Mouse (Mus musculus) left cerebral cortex, adult 9 months (tissue): ENCODE data around the gene Tmprss4.

ENCODE experiments used
- DNase-seq, 2 experiments: peaks; one replicate each; pipeline ENCODE4 v3.0.0; 2022; ENCODE audit warnings: low spot score in 2 of 2

The Tmprss4 gene

DNA sequence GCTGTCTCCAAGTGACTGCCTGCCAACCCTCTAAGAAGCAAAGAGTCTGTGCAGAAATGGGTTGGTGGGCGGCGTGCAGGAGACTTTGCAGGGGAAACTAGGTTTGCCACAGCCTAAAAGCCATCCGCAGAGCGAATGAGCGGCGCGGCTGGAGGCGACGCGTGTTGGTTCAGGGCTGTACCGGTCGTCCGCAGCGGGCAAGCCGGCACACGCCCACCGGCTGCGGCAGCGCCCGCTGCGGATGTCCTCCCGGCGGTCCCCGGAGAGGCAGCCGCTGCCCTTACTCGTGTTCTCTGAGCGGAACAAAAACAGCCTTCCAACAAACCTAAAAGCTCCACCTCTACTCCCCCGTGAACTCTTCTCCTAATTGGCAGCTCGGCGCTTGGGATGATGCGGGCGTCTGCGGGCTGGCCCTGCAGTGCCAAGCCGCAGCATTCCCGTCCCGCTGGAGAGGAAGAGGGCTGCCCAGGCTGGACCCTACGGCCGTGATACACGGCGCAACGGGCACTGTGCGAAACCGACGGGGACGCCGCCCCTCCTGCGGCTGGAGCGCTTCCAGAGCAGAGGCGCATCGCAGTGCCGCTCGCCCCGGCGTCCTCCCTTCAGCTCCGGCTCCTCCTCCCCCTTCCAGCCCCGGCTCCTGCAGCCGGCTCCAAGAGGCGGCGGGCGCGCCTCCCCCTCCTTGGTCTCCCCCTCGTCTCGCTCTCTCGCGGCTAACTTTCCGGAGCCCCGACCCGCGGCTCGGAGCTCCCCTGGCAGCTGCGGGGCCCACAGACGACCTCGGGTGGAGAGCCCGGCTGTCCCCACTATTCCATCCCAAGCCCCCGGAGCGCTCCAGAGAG is 65.5 kb downstream of the Tmprss4 start, which contains the start of gene Scn4b:
Scn4b (plus strand) TSS at position 205 of the 842 bp plus-strand sequence.
- no peak for DNase-seq

DNA sequence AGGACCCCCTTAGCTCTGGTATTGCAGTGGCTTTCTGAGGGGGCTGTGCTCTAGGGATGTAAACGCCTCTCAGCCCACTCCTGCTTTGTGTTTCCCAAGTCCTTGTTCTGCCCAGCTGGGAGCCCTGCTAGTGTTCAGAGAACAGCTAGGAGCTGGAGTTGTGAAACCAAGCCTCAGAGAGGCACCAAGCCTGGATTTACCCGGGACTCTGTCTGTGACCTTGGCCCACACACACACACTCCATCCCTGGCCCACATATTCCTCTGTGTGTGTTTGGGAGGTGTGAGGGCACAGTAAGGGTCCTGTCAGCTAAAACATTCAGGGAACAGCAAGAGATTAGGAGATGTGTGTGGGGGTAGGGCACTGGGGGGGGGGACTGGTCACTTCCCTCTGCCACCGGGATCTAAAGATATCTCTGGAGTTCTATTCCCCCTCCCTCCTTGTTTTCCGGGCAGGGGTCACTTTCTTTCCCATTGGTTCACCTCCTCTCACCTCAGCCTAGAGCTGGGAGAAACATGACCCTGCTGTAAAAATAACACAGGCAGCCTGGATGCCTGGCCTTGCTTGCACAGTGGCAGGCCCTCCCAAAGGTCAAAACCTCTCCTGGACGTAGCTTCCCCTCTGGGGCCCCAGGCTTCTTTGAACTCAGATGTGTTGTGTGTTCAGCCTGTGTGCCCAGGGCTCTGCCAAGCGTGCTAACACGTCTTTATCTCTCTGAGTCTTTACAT is 67.3 kb downstream of the Tmprss4 start:
- no peak for DNase-seq

DNA sequence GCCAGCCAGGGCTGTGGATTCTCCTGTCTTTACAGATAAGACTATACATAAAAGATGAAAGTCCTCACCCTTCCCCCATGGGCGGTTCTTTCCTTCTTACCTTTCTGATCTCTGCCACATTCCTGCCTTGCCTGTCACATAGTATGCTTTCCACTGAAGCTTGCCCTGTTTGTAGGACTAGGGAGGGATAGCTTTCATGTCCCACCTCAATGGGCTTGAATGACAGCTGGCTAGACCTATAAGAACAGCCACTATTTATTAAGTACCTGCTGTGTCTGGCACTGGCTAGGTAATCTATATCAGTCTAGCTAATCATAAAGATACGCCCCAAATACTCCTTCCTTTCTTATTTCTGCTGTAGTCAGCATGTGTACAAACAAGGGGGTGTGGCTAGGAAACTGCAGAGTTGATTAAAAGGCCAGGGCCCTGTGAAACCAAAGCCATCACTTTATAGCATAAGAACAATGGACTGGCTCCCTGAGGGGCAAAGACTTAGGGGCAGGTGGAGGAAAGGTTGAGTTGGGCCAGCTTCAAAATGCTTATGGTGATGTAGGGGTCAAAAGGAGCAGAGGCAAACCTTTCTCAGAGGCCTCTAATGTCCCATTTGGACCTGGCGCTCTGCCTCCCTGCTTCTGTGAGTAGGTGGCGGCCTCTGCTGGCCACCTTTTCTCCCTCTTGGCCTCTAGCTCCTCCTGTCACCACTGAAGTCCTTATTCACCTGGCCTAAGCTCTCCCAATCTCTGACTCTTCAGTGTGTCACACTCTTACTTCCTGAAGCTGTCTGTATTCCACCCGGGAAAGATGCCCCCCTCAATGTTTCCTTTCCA is 70.2 kb downstream of the Tmprss4 start:
- DNase-seq, result no peak

DNA sequence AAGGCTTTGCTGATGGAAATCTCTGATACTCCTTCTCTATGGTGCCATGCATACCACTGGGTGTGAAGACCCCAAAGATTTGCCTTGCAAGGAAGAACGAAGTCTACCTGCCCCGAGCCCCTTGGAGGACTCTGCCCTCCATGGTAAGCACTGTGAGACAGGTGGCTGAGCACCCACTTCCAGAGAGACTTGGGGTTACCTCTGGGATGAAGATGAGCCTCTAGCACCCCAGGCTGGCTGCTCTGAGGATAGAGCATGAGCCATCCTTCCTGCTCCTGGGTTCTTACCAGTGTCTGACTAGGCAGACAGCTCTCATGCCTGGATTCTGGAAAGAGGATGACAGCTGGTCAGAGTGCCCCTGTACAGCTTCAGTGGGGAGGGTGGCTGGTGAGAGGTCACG is 73.8 kb downstream of the Tmprss4 start:
- DNase-seq, result no peak

DNA sequence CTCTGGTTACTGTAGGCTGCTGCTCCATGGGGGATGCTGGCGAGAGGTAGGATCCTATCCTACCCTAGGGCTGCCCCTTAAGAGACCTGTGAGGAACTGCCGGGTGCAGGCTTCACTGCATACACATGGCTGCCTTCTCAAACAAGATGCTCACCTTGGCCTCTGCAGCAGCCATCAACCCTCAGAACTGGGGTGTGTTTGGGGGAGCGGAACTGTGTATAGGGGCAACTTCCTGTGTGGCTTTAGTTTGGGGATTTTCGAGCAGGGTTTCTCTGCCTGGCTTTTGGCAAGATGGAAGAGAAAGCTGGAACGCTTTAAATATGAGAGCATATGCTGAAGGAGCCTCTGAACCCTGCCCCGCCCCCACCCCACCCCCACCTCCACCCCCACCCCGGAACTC is 77.0 kb downstream of the Tmprss4 start:
- no peak for DNase-seq

DNA sequence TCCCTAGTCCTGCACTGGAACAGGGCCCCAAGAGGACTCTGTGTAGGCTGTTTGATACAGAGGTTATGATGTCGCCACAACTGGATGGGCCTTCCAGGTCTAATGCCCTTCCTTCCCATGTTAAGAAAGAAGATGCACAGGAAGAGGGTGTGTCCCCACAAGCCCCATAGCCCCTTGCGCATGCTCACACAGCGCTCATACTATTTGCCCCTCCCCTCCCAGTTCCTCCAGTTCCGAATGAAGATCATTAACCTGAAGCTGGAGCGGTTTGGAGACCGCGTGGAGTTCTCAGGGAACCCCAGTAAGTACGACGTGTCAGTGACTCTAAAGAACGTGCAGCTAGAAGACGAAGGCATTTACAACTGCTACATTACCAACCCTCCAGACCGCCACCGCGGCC is 78.7 kb downstream of the Tmprss4 start:
- DNase-seq, result no peak
